Mouse (Mus musculus) thymus, postnatal 25 days (tissue): ENCODE measurements around the gene Psmc3.

Experiments used
- DNase-seq: peaks from one replicate; pipeline ENCODE4 v3.0.0; 2022

The Psmc3 gene

GRCm38 (mm10) chr2:91114781-91115577, 61.2 kb downstream of the Psmc3 start:
- DNase-seq, result peak; percentile 66

GRCm38 (mm10) chr2:91115578-91115970, 61.8 kb downstream of the Psmc3 start:
- no peak for DNase-seq
